Mouse (Mus musculus): Measurements from ENCODE around the gene Gpbp1. TPM values are rescaled to one million over a fixed set of nuclear protein-coding genes. Genes with fewer than 3 reads are reported as not detected.

Gene Gpbp1
- total RNA-seq, 4 experiments from 2014 or later: 83.8 to 113 (median 95.5) TPM

Other genes with a start within 250 kb of the Gpbp1 start
- under 1 TPM in 1 of 4 experiments, not detected in 3; 0.16 TPM for gene Actbl2, start 235.1 kb downstream of the Gpbp1 start, total RNA-seq (2022)
- not detected for gene Gm49496, start 59.8 kb upstream of the Gpbp1 start, total RNA-seq (2022)
- not detected for gene Gm10198, start 102.7 kb upstream of the Gpbp1 start, total RNA-seq (2022)
- 10 to 100 TPM; 25.3 to 27.7 (median 26.5) TPM for gene Mier3, start 190.9 kb upstream of the Gpbp1 start, total RNA-seq (2022)

Measured in layer of hippocampus, adult 8-10 months (tissue).